Mouse (Mus musculus) small intestine, adult 2 months (tissue): ENCODE results near the gene Fkbp11.

ENCODE experiments used
- CTCF ChIP-seq: fragments of 200-500 bp; IDR thresholded peaks from 2 replicates; pipeline ENCODE4 v1.5.1; 2012; ENCODE audit warnings: low read depth, mild to moderate bottlenecking, control low read depth, inconsistent platforms, low read length, moderate library complexity, mixed read lengths; ENCODE audit not compliant: insufficient replicate concordance, insufficient read length; ENCODE audit errors: extremely low read depth
- POLR2A ChIP-seq: fragments of 200-500 bp; IDR thresholded peaks from 2 replicates; pipeline ENCODE4 v1.6.1; 2012; ENCODE audit warnings: low read depth, mild to moderate bottlenecking, control low read depth, inconsistent platforms, low read length, moderate library complexity

- TF ChIP-seq CTCF (peak; percentile 31; the same call in 1 of the 2 replicates), POLR2A (no peak)
Measured at GRCm38 (mm10) chr15:98737881-98738280, 9.9 kb upstream of the Fkbp11 start.
